Mouse (Mus musculus): ENCODE data around the gene Slc25a16. TPM values are rescaled to one million over a fixed set of nuclear protein-coding genes. Genes with fewer than 3 reads are reported as not detected.

Gene Slc25a16
- polyA plus RNA-seq, 1 experiment from 2014 or later, result 14.7 TPM

DNA sequence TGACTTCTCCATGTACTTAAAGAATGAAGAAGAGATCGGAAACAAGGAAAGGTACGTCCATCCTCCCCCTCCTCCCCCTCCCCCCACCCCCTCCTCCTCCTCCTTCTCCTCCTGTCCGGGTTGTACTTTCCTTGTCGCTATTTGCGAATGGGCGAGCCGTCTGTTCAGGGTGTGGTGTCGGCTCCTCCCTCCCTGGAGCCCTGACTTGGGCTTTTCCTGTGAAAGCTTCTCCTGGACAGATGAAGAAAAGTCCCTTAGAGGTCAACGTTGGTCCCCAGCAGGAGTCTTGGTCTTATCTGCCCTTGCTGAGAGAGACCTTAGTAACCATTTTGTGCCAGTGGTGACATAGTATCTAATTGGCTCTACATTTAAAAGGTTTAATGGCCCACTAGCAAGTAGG is 73.6 kb downstream of the Slc25a16 start:
- H3K9me3 ChIP-seq (ENCODE audit: control insufficient read depth, low read length), result no peaks in the 10 kb centered on the region
- no peak overlapping the region for H3K4me3 ChIP-seq (ENCODE audit: low read depth, low read length)
- H3K27ac ChIP-seq (replicated peaks), result no peak overlapping the region
- ATAC-seq (ENCODE audit: low FRiP score, low TSS enrichment), result 0 out of 2 replicates have a peak, but pooled peaks have one; percentile 51
- peak; percentile 40 for DNase-seq (ENCODE audit: low spot score)
- H3K27me3 ChIP-seq (ENCODE audit: control insufficient read depth, insufficient read depth, low read length), result no peaks in the 10 kb centered on the region
- H3K36me3 ChIP-seq (ENCODE audit: control insufficient read depth, insufficient read depth, low read length), result peaks cover 45% of the 10 kb centered on the region
- H3K4me2 ChIP-seq (replicated peaks; ENCODE audit: low read depth), result no peak overlapping the region
- 75% methylated on average over 7 of the region's 9 CpGs for WGBS
- H3K4me1 ChIP-seq (replicated peaks; ENCODE audit: control insufficient read depth, insufficient read depth), result no peaks in the 10 kb centered on the region
- no peak overlapping the region for H3K9ac ChIP-seq (ENCODE audit: low read length)
- no peak for TF ChIP-seq CTCF (IDR thresholded peaks at IDR 0.05; ENCODE audit: low read depth)
- no peak for TF ChIP-seq EP300 (optimal IDR thresholded peaks at IDR 0.05)

Other genes starting within 250 kb of the Slc25a16 start
- gene Stox1, start 194.5 kb upstream of the Slc25a16 start, polyA plus RNA-seq (2015; fragmentation: Nextera tagmentation; extraction: Ambion mirVana), result 0.67 and 0.70 TPM in 2 replicates
- 42.0 and 43.0 TPM in 2 replicates for gene Ccar1, start 128.3 kb upstream of the Slc25a16 start, polyA plus RNA-seq (2015; fragmentation: Nextera tagmentation; extraction: Ambion mirVana)
- gene Tet1, start 11.6 kb upstream of the Slc25a16 start, polyA plus RNA-seq (2015; fragmentation: Nextera tagmentation; extraction: Ambion mirVana), result 6.4 TPM in 2 replicates
- 3.3 and 3.6 TPM in 2 replicates for gene Dna2, start 26.4 kb downstream of the Slc25a16 start, polyA plus RNA-seq (2015; fragmentation: Nextera tagmentation; extraction: Ambion mirVana)
- gene Rufy2, start 59.6 kb downstream of the Slc25a16 start, polyA plus RNA-seq (2015; fragmentation: Nextera tagmentation; extraction: Ambion mirVana), result 10.3 and 12.8 TPM in 2 replicates
- gene Hnrnph3, start 103.6 kb downstream of the Slc25a16 start, polyA plus RNA-seq (2015; fragmentation: Nextera tagmentation; extraction: Ambion mirVana), result 24.9 and 26.4 TPM in 2 replicates
- 14.6 and 15.0 TPM in 2 replicates for gene Pbld2, start 103.7 kb downstream of the Slc25a16 start, polyA plus RNA-seq (2015; fragmentation: Nextera tagmentation; extraction: Ambion mirVana)
- 1.2 TPM in 2 replicates for gene Pbld1, start 139.5 kb downstream of the Slc25a16 start, polyA plus RNA-seq (2015; fragmentation: Nextera tagmentation; extraction: Ambion mirVana)
- gene Atoh7, start 179.0 kb downstream of the Slc25a16 start, polyA plus RNA-seq (2015; fragmentation: Nextera tagmentation; extraction: Ambion mirVana), result 0.18 TPM in 1 of 2 replicates, not detected in the other